Mouse (Mus musculus) kidney, adult 9 months (tissue): ENCODE measurements around the gene Mucl3.
A peak's percentile ranks its signal among the peaks of the same experiment; 100 is the strongest.

Experiments used
- DNase-seq: peaks from one replicate; pipeline ENCODE4 v3.0.0; 2022

Gene Mucl3

DNA sequence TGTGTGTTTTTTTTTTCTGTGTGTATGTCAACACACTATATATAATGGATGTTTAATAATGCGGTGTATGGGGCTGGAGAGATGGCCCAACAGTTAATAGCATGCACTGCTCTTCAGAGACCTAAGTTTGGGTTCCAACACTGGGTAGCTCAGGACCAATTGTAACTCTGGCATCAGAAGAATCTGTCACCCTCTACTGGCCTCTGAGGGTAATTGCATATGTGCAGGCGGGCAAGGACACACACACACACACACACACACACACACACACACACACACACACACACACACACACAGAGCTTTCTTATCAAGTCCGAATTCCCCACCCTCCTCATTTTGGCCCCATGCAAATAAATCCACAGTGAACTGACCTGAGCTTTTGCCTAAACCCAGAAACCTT lies 8.3 kb downstream of the Mucl3 start:
- no peak for DNase-seq

DNA sequence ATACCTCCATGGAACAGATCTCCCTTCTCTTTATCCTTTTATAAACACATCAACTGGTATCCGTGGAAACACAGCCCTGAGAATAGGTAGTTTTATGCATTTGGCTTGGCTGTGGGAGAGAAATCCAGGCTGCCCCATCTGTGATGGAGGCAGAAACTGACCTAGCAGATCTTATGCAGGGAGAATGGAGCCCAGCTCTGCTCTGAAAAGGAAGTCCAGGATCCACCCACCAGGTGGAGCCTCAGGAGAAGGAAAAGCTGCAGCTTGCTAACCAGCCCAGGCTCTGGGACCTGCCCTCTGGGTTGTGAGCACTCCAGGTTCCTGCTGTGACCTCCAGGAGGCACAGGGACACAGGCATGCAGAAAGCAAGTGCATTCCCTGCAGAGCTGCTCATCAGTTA lies 9.5 kb downstream of the Mucl3 start:
- DNase-seq = peak; percentile 51

DNA sequence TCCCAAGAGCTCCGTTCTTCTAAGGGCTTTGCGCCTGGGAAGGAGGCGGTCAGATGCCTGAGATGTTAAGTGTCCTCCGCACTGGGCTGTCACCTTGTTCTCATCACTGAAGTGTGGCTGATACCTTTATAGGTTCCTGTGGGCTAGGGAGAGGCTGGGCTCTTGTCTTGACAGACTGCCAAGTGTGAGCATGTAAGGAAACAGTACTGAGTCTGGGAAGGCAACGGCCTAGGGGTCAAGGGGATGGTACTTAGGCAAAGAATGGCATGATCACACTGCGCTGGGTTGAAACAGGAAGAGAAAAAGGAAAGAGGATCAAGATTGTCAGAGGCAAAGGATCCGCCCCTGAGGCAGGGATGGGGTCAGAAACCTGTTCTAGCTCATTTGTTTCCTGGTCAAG lies 17.0 kb downstream of the Mucl3 start, which contains the start of gene Gm9573:
TSS of gene Gm9573 (minus strand) at position 101 of the 400 bp plus-strand sequence.
- DNase-seq = no peak

DNA sequence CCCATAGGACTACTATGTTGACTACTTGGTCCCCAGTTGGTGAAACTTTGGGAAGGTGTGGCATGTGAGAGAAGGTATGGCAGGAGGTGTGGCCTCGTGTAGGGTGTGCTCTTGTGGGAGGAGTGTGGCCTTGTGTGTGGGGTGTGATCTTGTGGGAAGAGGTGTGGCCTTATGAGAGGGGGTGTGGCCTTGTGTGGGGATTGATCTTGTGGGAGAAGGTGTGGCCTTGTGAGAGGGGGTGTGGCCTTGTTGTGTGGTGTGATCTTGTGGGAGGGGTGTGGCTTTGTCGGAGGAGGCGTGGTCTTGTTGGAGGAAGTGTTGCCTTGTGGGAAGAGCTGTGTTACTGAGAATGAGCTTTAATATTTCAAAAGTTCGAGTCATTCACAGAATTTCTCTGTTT lies 26.4 kb downstream of the Mucl3 start:
- DNase-seq = no peak

DNA sequence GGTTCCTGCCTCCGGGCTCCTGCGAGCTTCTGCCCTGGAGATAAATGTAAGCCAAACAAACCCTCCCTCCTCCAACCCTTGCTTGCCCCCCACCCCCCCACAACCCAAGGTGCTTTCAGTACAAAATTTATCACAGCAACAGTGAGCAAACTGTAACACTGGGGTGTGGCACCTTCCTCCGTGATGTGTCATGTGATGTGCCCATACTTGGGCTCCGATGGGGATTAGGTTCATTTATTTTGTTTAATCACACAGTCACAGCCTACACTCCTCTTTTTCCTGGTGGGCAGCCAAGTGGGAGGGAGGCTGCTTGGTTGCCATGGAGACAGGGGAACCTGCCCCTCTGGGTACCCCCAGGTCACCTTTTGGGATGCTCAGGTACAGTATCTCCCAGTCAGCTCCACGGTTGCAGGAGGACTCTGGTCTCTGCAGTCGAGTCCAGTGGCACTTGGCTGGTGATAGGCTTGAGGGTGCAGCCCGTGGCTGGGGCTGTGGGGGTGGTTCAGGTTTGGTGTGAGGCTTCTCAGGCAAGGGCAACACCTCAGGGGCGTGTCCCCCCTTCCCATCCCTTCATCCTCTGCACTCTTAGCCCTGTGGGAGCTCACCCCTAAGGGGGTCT lies 41.6 kb downstream of the Mucl3 start:
- no peak for DNase-seq

DNA sequence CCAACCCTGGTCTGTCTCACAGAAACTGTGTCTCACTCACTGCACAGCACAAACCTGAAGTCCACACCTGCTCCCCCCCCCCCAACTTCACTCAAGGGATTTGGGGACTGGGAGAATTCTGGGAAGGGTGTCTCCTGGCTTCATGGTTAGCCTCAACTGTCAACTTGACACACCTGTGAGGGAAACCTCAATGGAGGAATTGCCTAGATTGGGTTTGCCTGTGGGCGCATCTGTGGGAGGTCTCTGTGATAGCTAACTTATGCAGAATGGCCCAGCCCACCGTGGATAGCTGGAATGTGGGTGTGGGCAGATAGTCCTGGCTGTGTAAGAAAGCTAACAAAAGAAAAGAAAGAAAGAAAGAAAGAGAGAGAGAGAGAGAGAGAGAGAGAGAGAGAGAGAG lies 42.2 kb downstream of the Mucl3 start, which contains the start of gene Sfta2:
TSS of gene Sfta2 (plus strand) at position 301 of the 400 bp plus-strand sequence.
- no peak for DNase-seq

DNA sequence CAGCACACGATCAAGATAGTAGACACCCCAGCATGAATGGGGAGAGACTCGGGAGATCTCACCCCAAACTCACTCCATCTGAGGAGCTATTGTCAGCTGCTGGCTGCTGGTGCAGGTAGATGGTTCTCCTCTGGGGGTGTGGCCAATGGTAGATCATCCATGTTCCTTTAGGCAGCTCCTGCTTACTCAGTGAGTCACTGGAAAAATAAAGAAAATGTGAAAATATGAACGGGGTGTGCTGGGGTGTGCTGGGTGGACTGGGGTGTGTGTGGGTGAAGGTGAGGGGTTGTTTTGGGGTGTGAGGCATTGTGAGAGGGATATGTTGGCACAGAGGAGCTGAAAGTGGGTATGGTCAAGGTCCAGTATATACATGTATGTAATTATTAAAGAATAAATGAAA lies 46.1 kb downstream of the Mucl3 start:
- DNase-seq = no peak

DNA sequence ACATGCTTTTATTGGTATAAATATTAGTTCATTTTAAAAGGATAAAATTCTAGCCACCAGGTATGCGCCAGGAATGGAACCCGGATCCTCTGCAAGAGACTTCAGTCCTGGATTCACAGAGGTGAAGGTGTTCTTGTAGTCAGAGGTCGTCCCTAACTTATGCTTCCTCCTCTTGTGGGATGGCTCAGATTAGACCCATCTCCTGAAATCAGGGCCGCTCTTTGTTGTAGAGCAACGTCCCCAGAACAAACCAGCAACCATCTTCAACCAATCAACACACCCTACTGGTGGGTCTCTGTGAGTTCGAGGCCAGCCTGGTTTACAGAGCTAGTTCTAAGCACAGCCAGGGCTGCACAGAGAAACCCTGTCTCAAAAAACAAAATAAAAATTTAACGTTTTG lies 49.0 kb downstream of the Mucl3 start:
- DNase-seq = no peak

DNA sequence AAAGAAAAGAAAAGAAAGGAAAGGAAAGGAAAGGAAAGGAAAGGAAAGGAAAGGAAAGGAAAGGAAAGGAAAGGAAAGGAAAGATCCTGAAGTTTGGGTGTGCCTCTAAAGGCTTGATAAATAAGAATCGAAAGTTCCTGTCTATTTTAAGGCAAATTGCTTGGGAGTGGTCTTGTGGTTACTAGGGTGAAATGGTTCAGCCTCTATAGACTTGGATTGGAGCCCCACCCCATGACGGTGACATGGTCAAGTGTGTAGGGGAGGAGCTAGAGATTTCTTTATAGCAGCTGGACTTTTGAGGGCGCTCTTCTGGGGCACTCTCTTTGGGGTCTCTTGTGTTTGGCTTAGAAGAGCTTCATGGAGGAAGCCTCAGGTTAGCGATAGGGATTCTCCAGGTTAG lies 49.7 kb downstream of the Mucl3 start:
- no peak for DNase-seq

DNA sequence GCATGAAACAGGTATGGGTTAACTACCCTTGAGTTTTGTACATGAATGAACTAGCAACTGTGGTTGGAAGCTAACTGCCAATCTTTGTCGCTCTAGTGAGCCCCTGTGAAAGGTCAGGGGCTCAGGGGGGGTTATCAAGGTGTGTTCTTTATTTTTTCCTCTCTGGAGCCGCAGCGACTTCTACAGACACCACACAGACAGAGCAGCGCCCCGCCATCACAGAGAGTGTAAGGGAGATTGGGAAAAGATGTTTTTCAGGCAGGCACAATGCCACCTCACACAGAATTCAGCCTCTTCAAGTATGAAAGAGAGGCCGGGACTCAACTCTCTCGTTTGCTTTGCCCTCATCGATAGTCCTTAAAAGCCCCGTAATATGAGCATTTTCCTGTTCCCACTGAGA lies 51.4 kb downstream of the Mucl3 start:
- DNase-seq = no peak

DNA sequence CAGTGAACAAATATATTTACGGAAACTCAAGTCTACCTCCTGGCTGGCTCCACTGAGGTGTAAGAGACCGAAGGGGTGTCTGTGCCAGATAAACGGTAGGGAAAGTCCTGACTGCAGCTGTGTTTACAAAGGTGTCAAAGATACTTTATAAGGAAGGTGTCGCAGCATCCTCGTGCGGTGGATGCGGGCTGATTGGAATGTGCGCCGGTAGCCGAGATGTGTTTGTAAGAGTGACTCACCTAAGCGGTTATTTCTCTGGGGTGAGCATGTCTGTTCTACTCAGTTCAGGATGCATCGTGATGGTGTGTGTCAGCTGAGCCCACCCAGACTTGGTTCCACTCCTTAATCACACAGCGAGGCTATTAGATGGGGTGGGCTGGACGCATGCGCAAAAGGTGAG lies 51.8 kb downstream of the Mucl3 start:
- DNase-seq = no peak

DNA sequence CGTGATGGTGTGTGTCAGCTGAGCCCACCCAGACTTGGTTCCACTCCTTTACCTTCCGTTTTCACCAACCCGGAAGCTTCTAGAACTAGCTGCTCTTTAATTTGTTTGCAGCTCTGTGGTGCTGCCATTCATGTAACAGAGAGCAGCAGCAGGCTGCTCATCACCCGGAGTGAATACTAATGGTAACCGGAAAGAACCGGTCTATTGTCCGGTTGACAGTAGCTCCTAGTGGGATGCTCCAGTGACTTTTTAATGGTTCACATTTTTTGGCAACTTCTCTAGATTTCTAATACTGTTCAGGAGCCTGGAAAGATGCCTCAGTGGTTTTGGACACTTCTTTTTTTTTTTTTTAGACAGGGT lies 52.3 kb downstream of the Mucl3 start:
- DNase-seq = no peak

DNA sequence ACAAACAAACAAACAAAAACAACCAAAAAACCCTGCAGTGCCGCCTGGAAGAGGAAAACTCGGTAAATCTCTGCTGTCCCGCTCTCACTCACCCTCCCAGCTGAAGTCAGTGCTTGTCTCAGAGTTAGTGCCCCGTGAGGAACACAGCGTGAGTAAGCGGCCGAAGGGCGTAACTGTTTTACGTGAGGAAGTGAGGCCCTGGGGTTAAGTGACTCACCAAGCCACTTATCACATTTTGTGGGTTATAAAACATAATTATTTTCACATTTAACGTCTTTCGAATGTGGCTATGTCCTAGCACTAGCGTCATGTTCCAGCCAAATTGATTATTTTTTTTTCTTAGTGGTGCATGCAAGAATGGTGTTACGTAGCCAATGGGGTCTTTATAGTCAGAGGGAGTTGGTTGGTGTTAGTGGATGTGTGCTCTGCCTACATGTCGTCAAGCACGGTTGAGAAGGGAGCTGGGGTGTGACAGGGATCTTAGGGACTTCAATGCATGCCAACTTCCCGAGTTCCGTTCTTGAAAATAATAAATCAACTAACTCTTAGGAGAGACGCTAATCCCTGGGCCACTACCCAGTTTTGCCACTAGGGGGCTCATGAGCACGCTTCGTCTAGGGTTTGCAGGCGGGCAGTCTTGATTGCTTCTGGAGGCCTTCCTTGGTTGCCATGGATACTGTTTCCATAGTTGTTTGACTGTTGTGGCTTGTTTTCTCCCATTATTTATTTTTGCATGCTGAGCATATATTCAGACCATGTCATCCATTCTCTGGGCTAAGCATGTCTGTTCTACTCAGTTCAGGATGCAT lies 52.9 kb downstream of the Mucl3 start:
- peak; percentile 73 for DNase-seq

DNA sequence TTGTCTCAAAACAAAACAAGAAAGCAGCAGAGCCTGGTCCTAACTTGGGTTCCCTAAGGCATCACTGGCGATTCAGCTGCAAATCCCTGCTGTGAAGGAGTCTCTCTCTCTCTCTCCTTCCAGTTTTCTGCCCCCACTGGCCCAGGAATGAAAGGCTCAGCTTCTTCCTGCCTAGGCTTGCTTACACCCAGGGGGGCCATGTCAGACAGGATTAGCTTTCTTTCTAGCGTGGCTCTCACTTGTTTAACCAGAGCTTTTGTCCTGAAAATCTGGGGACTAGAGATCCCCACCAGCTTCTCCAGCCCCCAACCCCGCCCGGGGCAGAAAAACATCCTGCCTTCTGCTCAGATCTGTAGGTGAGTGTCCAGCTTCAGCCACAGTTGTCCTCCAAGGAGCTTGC lies 55.1 kb downstream of the Mucl3 start:
- DNase-seq = no peak

DNA sequence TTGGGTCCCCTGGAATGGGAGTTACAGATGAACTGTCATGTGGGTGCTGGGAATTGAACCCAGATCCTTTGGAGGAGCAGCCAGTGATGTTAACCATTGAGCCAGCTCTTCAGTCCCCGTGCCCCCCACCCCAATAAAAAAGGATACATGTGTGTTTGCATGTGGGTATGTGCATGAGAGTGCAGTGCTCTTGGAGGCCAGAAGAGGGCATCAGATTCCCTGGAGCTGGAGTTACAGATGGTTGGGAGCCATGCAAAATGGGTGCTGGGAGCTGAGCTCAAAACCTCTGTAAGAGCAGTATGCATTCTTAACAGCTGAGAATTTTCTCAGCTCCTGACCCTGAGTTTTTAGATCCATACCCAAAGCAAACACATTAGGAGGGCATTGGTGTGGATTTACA lies 56.2 kb downstream of the Mucl3 start:
- DNase-seq = no peak
